Mouse (Mus musculus): ENCODE data around the gene Gm20695.

DNA sequence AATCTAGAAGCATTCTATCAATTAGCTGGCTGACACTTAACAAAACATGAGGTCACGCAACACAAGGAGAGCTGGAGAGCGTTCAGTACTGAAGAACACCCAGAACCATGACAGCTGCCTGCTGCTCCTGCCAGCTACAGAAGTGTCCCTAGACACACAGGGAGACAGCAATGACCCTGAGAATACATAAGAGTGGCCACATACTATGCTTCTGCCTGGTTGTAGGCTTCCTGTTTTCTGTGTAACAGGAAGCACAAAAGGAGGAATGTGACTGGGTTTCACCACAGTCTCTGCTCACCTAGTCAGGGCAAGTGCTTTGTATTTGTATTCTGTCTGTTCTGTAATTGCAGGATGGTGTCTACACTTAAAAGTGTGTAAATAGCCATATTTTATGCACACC is 36.3 kb downstream of the Gm20695 start:
- TF ChIP-seq CTCF (IDR thresholded peaks at IDR 0.05; ENCODE audit: low read depth): no peak
- no peak for TF ChIP-seq EP300 (IDR thresholded peaks at IDR 0.05; ENCODE audit: low read depth)
